Mouse (Mus musculus): ENCODE data around the gene Ankrd9. TPM values are rescaled to one million over a fixed set of nuclear protein-coding genes. Genes with fewer than 3 reads are reported as not detected.

The Ankrd9 gene
- 2.2 and 2.3 TPM in 2 replicates for polyA plus RNA-seq (2012; ENCODE audit: insufficient read depth, insufficient read length, missing spikeins)

- H3K4me3 ChIP-seq (ENCODE audit: insufficient read depth, low read length) = peak within 1 kb of the TSS; percentile 83
- H3K27ac ChIP-seq (ENCODE audit: insufficient read depth, low read depth, low read length) = no peak within 1 kb of the TSS
- peaks cover 15% of the 10 kb centered on the region for H3K4me1 ChIP-seq (ENCODE audit: control insufficient read depth, insufficient read depth, low read length)
- TF ChIP-seq POLR2A (IDR thresholded peaks at IDR 0.05; ENCODE audit: borderline replicate concordance, low read depth, low read length) = no peak
- no peak for TF ChIP-seq CTCF (IDR thresholded peaks at IDR 0.05; ENCODE audit: low read depth, low read length)
Measured at GRCm38 (mm10) chr12:110978607-110979406, at the start of gene Ankrd9. TSS of gene Ankrd9 (minus strand) at chr12:110979040.

DNA sequence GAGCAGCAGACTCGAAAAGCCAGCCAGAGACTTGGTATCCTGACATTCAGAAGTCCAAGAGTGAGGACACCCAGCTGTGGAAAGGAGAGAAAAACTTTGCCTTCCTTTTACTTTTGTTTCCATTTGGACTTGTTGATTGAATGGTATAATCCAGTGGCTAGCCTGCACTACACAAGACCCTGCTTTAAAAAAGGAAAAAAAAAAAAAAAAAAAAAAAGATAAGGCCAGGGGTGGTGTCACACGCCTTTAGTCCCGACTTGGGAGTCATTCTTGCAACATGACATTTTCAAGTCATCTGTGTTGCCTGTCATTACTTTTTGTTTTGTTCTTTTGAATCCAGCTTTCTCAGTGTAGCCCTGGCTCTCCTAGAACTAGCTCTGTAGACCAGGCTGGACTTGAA, 42.7 kb upstream of the Ankrd9 start:
- Histone ChIP-seq H3K4me1 (ENCODE audit: control insufficient read depth, insufficient read depth, low read length) (peaks cover 7% of the 10 kb centered on the region), H3K27ac (ENCODE audit: insufficient read depth, low read depth, low read length) (no peak overlapping the region), H3K4me3 (ENCODE audit: insufficient read depth, low read length) (no peak overlapping the region)
- TF ChIP-seq POLR2A (IDR thresholded peaks at IDR 0.05; ENCODE audit: borderline replicate concordance, low read depth, low read length) (no peak), CTCF (IDR thresholded peaks at IDR 0.05; ENCODE audit: low read depth, low read length) (no peak)

GRCm38 (mm10) chr12:111021138-111021537, 42.3 kb upstream of the Ankrd9 start:
- Histone ChIP-seq H3K4me3 (ENCODE audit: insufficient read depth, low read length) (no peak overlapping the region), H3K27ac (ENCODE audit: insufficient read depth, low read depth, low read length) (no peak overlapping the region), H3K4me1 (ENCODE audit: control insufficient read depth, insufficient read depth, low read length) (peaks cover 10% of the 10 kb centered on the region)
- TF ChIP-seq CTCF (IDR thresholded peaks at IDR 0.05; ENCODE audit: low read depth, low read length) (no peak), POLR2A (IDR thresholded peaks at IDR 0.05; ENCODE audit: borderline replicate concordance, low read depth, low read length) (no peak)

DNA sequence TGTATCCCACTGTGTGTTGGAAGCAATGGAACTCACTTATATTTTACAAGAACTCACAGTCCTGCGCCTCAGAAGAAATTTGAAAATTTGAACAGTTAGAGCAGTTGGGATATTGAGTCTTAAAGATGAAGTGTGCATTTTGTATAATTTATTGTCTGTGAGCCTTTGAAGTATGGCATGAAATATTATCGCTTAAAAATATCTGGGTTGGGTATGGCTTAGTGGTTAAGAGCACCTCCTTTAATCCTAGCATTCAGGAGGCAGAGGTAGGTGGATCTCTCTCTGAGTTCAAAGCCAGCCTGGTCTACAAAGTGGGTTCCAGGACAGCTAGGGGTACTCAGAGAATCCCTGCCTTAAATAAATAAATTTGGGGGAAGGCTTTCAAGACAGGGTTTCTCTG, 40.2 kb upstream of the Ankrd9 start:
- TF ChIP-seq CTCF (IDR thresholded peaks at IDR 0.05; ENCODE audit: low read depth, low read length) (no peak), POLR2A (IDR thresholded peaks at IDR 0.05; ENCODE audit: borderline replicate concordance, low read depth, low read length) (no peak)

DNA sequence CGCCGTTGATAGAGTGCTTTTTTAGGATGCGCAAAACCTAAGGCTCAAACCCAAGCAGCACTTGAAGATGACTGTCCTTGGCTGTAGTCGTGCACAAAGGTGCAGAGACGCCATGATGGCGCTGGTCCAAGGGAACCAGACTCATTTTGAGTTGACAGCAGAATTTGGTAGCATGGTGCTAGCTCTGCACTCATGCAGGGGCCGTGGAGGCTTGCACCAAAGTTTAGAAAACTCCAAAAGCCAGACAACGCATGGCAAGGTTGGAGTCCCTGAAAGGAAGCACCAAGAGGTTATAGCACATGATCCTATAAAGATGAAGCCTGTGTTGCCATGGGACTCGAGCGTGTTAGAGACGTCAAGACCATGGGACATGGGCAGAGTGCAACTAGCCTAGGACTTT, 39.2 kb upstream of the Ankrd9 start:
- no peak overlapping the region for H3K4me3 ChIP-seq (ENCODE audit: insufficient read depth, low read length)
- peaks cover 22% of the 10 kb centered on the region for H3K4me1 ChIP-seq (ENCODE audit: control insufficient read depth, insufficient read depth, low read length)
- no peak overlapping the region for H3K27ac ChIP-seq (ENCODE audit: insufficient read depth, low read depth, low read length)
- TF ChIP-seq POLR2A (IDR thresholded peaks at IDR 0.05; ENCODE audit: borderline replicate concordance, low read depth, low read length) = no peak

More for the DNA sequence above, 40.2 kb upstream of the Ankrd9 start:
- Histone ChIP-seq H3K4me1 (ENCODE audit: control insufficient read depth, insufficient read depth, low read length) (peaks cover 19% of the 10 kb centered on the region), H3K4me3 (ENCODE audit: insufficient read depth, low read length) (no peak overlapping the region), H3K27ac (ENCODE audit: insufficient read depth, low read depth, low read length) (no peak overlapping the region)

DNA sequence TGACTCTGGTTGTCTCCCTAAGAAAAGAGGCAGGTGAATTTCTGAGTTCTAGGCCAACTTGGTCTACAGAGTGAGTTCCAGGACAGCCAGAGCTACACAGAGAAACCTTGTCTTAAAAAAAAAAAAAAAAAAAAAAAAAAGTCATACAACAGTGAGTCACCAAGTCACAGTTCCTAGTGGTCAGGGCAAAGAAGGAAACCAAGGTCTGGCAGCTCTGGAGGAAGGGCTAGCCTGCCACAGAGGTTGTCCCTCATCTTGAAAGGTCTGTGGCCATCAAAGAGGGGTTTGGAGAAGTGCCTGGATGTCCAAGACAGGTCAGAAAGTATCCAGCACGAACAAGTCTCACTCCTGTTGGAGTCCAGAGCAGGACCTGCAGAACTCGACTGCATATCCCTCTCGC, 38.0 kb upstream of the Ankrd9 start:
- Histone ChIP-seq H3K27ac (ENCODE audit: insufficient read depth, low read depth, low read length) (peak overlapping the region; percentile 78), H3K4me1 (ENCODE audit: control insufficient read depth, insufficient read depth, low read length) (peaks cover 22% of the 10 kb centered on the region), H3K4me3 (ENCODE audit: insufficient read depth, low read length) (peak overlapping the region; percentile 9; the same call in 1 of the 2 replicates)
- TF ChIP-seq POLR2A (IDR thresholded peaks at IDR 0.05; ENCODE audit: borderline replicate concordance, low read depth, low read length) (no peak), CTCF (IDR thresholded peaks at IDR 0.05; ENCODE audit: low read depth, low read length) (no peak)

GRCm38 (mm10) chr12:111009615-111010257, 30.9 kb upstream of the Ankrd9 start:
- H3K4me3 ChIP-seq (ENCODE audit: insufficient read depth, low read length) = no peak overlapping the region
- no peak for TF ChIP-seq CTCF (IDR thresholded peaks at IDR 0.05; ENCODE audit: low read depth, low read length)
- no peak for TF ChIP-seq POLR2A (IDR thresholded peaks at IDR 0.05; ENCODE audit: borderline replicate concordance, low read depth, low read length)
- H3K27ac ChIP-seq (ENCODE audit: insufficient read depth, low read depth, low read length) = no peak overlapping the region
- peaks cover 20% of the 10 kb centered on the region for H3K4me1 ChIP-seq (ENCODE audit: control insufficient read depth, insufficient read depth, low read length)

DNA sequence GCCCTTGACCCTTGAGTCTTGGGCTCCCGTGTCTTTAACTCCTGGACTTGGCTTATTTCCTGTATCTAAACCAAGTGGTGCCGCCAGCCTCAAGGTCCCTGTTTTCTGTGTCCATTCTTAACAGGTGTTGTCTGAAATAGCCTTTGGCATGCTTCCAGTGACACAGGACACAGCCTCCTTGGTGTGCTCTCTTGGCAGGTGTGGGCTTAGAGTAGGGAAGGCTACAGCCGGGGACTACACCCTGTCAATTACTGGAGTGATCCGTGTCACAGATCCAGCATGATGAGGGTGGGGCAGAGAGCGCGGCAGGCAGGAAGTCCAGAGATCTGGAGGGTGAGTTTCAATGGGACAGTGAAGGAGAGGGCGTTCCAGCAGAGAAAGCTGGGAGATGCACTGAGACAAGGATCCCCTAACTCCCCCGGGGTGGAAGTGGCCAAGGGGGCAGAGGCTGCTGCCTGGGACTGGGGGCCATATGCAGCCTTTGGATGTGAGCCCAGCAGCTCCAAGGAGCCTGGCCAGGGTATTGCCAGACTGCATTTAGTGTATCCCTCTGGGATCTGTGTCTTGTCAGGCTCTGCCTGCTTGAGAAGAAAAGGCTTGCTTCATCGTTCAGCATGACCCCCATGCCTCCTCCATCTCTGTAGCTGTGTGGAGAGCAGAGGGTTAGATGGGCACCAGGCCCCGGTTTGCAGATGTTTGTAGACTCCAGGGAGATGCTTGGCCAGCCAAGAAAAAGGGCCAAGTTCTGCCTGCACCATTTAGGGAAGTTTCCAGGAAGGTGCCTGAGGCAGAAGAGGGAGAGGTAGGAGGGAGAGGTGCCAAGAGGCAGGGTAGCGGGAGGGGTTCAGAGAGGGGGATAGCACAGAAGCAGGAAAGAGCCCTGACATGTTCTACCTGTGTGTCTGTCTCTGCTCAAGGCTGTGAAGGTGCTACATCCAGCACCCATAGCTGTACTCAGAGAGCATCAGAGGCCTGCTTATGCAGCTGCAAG, 30.0 kb upstream of the Ankrd9 start:
- Histone ChIP-seq H3K27ac (ENCODE audit: insufficient read depth, low read depth, low read length) (no peak overlapping the region), H3K4me1 (ENCODE audit: control insufficient read depth, insufficient read depth, low read length) (peaks cover 19% of the 10 kb centered on the region), H3K4me3 (ENCODE audit: insufficient read depth, low read length) (no peak overlapping the region)
- TF ChIP-seq CTCF (IDR thresholded peaks at IDR 0.05; ENCODE audit: low read depth, low read length) (peak; percentile 15; the same call in 1 of the 2 replicates), POLR2A (IDR thresholded peaks at IDR 0.05; ENCODE audit: borderline replicate concordance, low read depth, low read length) (no peak)
